Mouse (Mus musculus): Measurements from ENCODE around the gene Syne1.
A peak's percentile ranks its signal among the peaks of the same experiment; 100 is the strongest.

Gene Syne1

GRCm38 (mm10) chr10:5309398-5309797 is 241.9 kb downstream of the Syne1 start:
- DNase-seq (ENCODE audit: low spot score in 2 of 2) = no peak

GRCm38 (mm10) chr10:5305555-5305954 is 245.7 kb downstream of the Syne1 start:
- no peak for DNase-seq (ENCODE audit: low spot score in 2 of 2)

GRCm38 (mm10) chr10:5295291-5295891 is 255.9 kb downstream of the Syne1 start:
- DNase-seq (ENCODE audit: low spot score in 2 of 2) = no peak

- no peak for DNase-seq (ENCODE audit: low spot score in 2 of 2)
Observed at GRCm38 (mm10) chr10:5289575-5289909, 261.7 kb downstream of the Syne1 start.

DNA sequence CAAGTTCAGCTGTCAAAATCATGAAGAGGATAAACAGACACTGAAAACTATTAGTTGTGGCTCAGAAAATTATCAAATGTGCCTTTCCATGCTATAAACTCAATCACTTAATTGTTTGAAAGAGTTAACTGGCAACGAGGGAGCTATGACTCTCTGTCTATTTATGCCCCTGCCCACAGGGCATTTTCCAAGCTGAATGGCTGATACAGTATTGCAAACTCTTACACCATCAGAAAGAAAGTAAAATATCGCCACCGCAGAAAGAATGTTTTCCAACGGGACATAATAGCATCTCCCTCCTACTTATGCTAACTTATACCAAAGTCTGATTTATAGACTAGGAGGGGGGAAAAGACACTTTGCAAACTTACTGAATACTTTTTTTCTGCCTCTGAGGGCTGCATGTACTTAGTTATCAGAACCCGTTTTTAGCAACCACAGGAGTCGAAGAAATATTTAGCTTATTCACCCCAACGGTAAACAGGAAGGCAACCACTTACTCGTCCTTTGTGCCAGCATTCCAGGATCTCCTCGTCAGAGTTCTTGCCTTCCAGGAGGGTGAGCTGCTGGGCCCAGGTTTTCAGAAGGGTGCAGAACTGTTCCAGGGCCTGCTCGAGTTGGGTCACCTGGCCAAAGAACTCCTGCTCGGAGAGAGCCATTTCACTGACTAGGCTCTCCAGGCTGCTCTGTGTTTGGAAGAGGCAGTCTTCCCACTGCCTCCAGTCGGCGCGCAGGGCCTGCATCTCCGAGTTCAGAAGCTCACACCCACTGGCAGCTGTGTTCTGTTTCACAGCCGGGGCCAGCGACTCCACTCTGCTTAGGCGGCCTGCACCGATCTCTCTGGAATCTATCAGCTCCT is 262.3 kb downstream of the Syne1 start:
- DNase-seq (ENCODE audit: low spot score in 2 of 2) = no peak

DNA sequence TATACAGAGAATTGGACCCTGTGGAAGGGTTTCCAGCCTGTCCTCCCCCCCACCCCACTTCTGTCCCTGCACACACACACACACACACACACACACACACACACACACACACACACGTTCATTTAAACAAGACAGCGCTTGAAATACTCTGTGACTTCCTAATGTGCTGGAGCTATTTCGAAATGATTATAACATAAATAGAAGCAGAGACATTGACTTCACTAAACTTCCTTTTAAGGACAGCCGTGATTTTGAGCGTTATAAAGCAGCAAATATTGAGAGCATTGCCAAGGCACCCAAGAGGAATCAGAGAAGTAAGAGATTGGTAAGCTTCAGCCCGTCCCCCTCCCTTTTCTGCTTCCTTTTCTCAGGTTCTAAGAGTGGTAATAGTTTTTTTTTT is 263.0 kb downstream of the Syne1 start:
- no peak for DNase-seq (ENCODE audit: low spot score in 2 of 2)

DNA sequence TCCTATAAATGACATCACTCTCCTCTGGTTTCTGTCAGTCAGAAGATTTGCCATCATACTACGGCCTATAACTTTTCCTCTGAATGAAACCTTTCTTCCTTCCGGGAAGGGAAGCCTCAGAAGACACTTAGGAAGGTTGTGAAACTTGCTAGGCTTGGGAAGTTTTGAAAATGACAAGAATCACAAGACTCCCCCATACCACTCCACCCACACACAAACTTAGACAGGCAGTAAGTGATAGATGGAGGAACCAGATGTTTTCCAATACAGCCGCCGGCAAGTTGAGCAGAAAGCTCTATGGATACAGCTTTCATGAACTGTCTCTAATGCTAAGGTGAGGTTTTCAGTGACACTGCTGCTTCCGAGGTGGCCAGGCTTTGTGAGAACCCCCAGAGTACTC is 275.5 kb downstream of the Syne1 start:
- no peak for DNase-seq (ENCODE audit: low spot score in 2 of 2)

DNA sequence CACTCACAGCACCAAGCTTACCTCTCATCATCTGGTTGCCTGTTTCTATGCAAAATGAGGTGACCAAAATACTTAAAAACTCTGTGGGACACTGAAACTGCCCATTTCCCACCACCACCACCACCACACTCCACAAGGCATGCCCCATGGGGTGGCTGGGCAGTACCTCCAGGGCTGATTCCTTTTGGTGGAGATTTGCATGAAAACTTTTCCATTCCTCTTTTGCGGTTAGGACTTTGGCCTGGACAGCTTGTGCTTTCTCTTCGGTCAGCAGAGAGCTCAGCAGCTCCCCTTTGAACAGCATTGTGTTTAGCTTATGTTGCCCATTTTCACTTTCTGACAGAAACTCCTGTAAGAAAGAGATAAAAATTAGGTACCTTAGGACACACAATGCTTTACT is 280.6 kb downstream of the Syne1 start:
- DNase-seq (ENCODE audit: low spot score in 2 of 2) = no peak

DNA sequence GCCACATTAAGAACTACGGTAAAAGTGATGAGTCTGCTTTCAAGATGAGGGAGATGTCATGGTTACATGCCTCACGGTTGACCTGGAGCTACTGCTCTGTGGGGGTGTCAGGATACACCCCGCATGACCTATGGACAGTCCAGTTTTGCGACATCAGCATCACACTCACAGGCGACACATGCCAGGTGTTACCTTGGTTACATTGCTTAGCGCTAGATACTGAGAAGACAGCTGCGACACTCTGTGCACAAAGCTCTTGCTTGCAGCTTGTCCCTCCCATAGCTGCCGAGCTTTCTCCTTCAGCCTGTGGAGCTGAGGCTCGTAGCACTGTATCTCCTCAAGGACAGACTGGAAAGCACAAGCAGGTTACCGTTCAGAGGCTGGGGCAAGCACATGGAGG is 286.9 kb downstream of the Syne1 start:
- no peak for DNase-seq (ENCODE audit: low spot score in 2 of 2)

DNA sequence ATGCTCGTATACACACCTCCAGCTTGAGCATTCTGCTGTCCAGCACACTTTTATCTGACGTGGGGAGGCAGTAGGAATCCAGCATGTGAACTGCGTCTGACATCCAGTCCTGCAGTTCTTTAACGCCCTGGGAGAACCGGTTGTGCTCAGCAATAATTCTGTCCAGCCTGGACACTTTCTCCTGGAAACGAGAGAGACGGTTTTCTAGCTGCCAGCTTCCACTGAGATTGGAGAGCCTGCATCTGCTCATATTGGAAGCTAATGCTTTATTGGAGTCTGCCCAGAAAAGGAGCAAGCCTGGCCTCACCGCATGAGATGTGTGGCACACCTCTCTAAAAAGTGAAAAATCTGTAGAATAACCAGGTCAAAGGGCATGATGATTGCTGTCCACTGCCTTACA is 288.6 kb downstream of the Syne1 start:
- no peak for DNase-seq (ENCODE audit: low spot score in 2 of 2)

- no peak for DNase-seq (ENCODE audit: low spot score in 2 of 2)
Observed at GRCm38 (mm10) chr10:5256686-5257085, 294.6 kb downstream of the Syne1 start.

DNA sequence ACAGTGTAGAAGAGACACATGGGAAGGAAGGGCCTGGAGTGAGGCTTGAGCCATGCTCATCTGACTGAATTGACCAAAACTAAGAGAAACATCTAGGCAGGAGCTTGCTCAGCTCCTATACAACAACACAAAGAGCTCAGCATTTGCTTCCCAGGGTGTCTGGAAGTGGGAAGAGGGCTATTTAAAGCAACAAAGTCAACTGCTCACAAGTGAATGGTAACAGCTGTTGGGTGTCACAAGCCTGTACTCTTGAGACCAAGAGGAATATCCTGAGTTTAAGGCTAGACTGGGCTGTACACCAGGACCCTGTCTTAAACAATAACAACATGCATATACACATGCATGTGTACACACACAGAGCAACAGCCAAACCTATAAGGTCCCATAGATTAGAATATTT is 297.5 kb downstream of the Syne1 start:
- no peak for DNase-seq (ENCODE audit: low spot score in 2 of 2)

DNA sequence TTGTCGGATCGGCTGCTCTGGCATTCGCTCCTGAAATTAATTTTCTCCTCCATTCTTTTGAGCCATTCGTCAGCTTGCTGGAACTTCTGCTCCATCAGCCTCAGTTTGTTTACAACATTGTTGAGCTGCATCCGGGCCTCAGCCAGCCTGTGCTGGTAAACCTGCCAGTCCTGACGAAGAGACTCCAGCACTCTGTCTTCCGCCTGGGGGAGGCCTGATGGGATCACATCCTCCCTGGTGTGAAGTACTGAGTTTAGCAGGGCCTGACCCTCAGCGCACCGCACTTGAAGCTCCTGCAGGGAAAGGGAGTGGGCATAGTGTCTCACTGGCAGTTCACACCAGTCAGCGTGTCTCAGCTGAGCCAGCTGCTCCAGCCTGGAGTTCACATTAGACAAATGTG is 300.6 kb downstream of the Syne1 start:
- DNase-seq (ENCODE audit: low spot score in 2 of 2) = no peak

GRCm38 (mm10) chr10:5239680-5240079 is 311.6 kb downstream of the Syne1 start:
- no peak for DNase-seq (ENCODE audit: low spot score in 2 of 2)

DNA sequence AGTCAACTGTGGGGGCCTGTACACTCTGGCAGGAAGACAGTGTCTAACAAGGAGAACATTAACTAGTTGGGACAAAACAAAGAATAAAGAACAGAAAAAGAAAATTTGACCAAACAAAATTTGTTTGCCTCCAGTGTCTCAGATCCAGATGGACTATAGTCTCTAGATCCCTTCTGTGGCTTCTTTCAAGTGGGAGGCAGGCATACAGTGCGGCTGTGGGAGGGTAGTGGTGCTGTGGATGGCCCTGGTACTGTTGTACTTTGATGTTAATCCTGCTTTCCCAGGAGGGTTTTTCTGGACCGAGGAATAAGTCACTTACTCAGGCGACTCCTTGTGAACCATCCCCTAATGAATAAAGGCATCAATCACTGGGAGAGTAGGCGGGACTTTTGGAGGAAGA is 314.4 kb downstream of the Syne1 start:
- no peak for DNase-seq (ENCODE audit: low spot score in 2 of 2)

- DNase-seq (ENCODE audit: low spot score in 2 of 2) = no peak
Observed at GRCm38 (mm10) chr10:5236171-5236570, 315.1 kb downstream of the Syne1 start.

GRCm38 (mm10) chr10:5234721-5235501 is 316.4 kb downstream of the Syne1 start:
- DNase-seq (ENCODE audit: low spot score in 2 of 2) = no peak

GRCm38 (mm10) chr10:5229129-5229528 is 322.2 kb downstream of the Syne1 start:
- DNase-seq (ENCODE audit: low spot score in 2 of 2) = no peak

DNA sequence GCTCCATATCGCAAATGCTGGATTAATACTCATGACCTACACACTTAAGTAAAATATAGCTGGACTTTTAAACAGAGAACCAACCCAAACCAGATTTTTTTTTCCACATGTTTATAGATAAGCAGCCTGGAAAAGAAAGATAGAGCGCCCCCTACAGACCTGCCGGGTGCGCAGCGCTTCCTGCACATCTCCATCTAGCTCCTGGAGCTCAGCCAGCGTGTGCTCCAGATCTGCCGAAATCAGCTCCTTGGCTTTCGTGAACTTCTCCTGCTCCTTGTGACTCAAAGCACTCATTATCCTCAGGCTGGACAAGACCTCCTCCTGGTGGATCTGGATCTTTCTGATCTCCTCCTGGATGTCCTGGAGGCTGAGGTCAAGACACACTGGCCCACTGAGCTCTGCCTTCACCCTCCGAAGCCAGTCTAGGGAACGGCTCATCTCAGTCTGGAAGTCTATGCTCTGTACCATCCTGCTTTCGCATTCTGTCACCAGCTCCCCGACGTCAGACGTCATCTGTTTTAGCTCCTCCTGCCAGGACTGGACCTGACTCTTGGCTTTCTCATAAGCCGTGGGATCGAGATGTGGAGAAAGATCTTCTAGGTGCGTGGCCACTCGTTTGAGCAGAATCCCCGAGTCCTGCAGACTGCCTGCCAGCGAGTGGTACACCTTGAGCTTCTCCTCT is 323.7 kb downstream of the Syne1 start:
- peak; percentile 4 to 8 for DNase-seq (ENCODE audit: low spot score in 2 of 2)

- DNase-seq (ENCODE audit: low spot score in 2 of 2) = no peak
Observed at GRCm38 (mm10) chr10:5215943-5216342, 335.3 kb downstream of the Syne1 start.

DNA sequence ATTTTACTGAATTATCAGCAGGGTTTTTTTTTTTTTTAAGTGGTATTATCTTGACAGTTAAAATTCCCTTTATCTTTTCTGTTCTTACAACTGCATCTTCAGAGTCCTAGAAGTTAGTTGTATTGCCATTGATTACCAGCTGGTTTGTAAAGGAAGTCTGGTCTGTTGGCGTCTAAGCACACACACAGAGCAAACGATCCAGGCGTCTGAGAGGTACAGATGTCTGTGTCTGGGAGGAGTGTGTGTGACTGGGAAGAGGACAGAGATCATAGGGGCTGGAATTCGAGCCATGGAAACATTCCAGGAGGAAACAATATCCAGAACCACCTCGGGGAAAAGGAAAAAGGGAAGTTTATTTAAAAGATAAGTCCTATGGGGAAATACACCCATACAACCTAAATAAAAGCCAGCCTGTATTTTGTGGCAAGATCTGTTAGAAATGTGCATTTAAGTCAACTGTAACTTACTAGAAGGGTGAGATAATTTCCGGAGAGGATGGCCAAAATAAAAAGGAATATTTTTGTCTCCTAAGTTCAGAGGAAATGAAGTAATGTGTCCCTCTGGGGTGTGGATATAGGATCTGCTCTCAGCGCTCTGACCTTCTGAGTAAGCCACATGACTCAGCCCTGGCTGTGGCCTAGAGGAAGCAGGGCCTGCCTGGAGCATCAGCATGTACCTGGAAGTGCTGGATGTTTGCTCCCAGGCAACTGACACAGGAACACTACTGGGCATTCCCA is 343.2 kb downstream of the Syne1 start:
- no peak for DNase-seq (ENCODE audit: low spot score in 2 of 2)

DNA sequence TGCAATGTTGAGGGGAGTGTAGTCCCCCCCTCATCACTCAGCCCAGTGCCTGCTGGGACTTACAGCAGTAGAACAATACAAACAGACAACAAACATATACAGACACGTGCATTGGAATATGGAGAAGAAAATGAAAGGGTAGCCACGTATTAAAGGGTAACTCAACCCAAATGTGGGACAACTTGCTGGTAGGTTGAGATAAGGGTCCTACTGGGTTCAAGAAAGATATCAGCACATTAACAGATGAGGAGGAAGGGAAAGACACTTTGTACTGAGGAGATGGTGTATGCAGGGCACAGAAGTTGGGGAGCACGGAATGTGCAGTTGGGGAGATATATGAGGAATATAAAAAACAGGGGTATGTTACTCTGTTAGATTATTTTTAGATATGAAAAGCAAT is 345.3 kb downstream of the Syne1 start:
- DNase-seq (ENCODE audit: low spot score in 2 of 2) = no peak

Data from natural killer cell, adult 2 months (primary cell).